Mouse (Mus musculus): ENCODE measurements at regions not wholly inside any gene's neighbourhood (a gene's known extent, or its start where the extent isn't known, plus 50 kb on each side); places are given as distances from the start of the nearest gene placed in this dataset.

GRCm38 (mm10) chr5:90071806-90072205 is 152.0 kb downstream of the Cox18 start:
- DNase-seq (ENCODE audit: low read depth, low spot score) = no peak
- TF ChIP-seq GABPA (IDR thresholded peaks at IDR 0.05; ENCODE audit: low read depth, low read length) = no peak
- TF ChIP-seq MAFK (IDR thresholded peaks at IDR 0.05; ENCODE audit: borderline replicate concordance, low read depth, low read length) = no peak
- TF ChIP-seq POLR2AphosphoS2 (IDR thresholded peaks at IDR 0.05; ENCODE audit: low read length) = no peak
- TF ChIP-seq CHD2 (IDR thresholded peaks at IDR 0.05; ENCODE audit: low read length) = no peak
- no peak for TF ChIP-seq ZC3H11A (IDR thresholded peaks at IDR 0.05; ENCODE audit: low read depth, low read length)
- TF ChIP-seq TCF12 (IDR thresholded peaks at IDR 0.05; ENCODE audit: low read depth, low read length) = no peak
- no peak for TF ChIP-seq E2F4 (IDR thresholded peaks at IDR 0.05; ENCODE audit: borderline replicate concordance, low read depth, low read length)
- TF ChIP-seq GATA1 (IDR thresholded peaks at IDR 0.05; ENCODE audit: low read depth, low read length) = no peak
- TF ChIP-seq KAT2A (conservative IDR thresholded peaks at IDR 0.05; ENCODE audit: low read depth, low read length) = no peak
- Histone ChIP-seq H3K27ac (ENCODE audit: control insufficient read depth, low read depth, low read length) (no peak overlapping the region), H3K79me2 (ENCODE audit: control insufficient read depth, insufficient read depth, low read length, poor library complexity) (no peaks in the 10 kb centered on the region), H3K4me3 (ENCODE audit: control insufficient read depth in 1 of 2, insufficient read depth in 1 of 2, low read depth in 2 of 2, low read length in 2 of 2) (no peak overlapping the region), H3K36me3 (ENCODE audit: control insufficient read depth in 1 of 2, insufficient read depth in 2 of 2, low read length in 2 of 2) (no peaks in the 10 kb centered on the region), H3K4me1 (ENCODE audit: control insufficient read depth in 1 of 2, insufficient read depth in 2 of 2, low read length in 2 of 2) (no peaks in the 10 kb centered on the region), H3K9ac (ENCODE audit: control insufficient read depth, low read depth, low read length, poor library complexity, severe bottlenecking) (no peak overlapping the region), H3K27me3 (ENCODE audit: control insufficient read depth in 1 of 2, insufficient read depth in 2 of 2, low read length in 2 of 2) (no peaks in the 10 kb centered on the region), H3K9me3 (replicated peaks; ENCODE audit: insufficient read depth, low read length) (no peaks in the 10 kb centered on the region)

DNA sequence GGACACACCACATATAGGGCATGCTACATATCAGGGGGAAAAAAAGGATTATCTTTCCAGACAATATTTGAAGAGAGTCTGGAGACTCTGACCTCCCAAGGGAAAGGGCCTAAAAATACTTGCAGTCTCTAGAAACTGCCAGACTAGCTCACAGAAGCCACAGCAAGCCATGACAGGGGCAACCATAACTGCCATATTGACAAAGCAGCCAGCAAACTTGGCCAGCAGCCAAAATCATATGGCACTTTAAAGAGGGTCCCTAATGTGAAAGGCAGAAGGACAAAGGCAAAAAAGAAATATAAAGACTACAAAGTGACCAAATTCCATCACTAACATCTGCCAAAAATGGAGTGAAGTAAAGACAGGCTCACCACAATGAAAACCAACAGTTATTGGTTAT is 155.2 kb downstream of the Cox18 start:
- no peaks in the 10 kb centered on the region for H3K9me3 ChIP-seq (replicated peaks; ENCODE audit: insufficient read depth, low read length)
- H3K27ac ChIP-seq (ENCODE audit: control insufficient read depth, low read depth, low read length) = no peak overlapping the region
- no peaks in the 10 kb centered on the region for H3K4me1 ChIP-seq (ENCODE audit: control insufficient read depth in 1 of 2, insufficient read depth in 2 of 2, low read length in 2 of 2)
- TF ChIP-seq CHD2 (IDR thresholded peaks at IDR 0.05; ENCODE audit: low read length) (no peak), MEF2A (IDR thresholded peaks at IDR 0.05; ENCODE audit: extremely low read depth, insufficient replicate concordance, low read depth, low read length, poor library complexity, severe bottlenecking) (no peak)
- no peak for DNase-seq (ENCODE audit: low read depth, low spot score)
- no peak overlapping the region for H3K4me3 ChIP-seq (ENCODE audit: control insufficient read depth in 1 of 2, insufficient read depth in 1 of 2, low read depth in 2 of 2, low read length in 2 of 2)
- no peaks in the 10 kb centered on the region for H3K27me3 ChIP-seq (ENCODE audit: control insufficient read depth in 1 of 2, insufficient read depth in 2 of 2, low read length in 2 of 2)
- no peaks in the 10 kb centered on the region for H3K36me3 ChIP-seq (ENCODE audit: control insufficient read depth in 1 of 2, insufficient read depth in 2 of 2, low read length in 2 of 2)
- no peak overlapping the region for H3K9ac ChIP-seq (ENCODE audit: control insufficient read depth, low read depth, low read length, poor library complexity, severe bottlenecking)
- no peaks in the 10 kb centered on the region for H3K79me2 ChIP-seq (ENCODE audit: control insufficient read depth, insufficient read depth, low read length, poor library complexity)

DNA sequence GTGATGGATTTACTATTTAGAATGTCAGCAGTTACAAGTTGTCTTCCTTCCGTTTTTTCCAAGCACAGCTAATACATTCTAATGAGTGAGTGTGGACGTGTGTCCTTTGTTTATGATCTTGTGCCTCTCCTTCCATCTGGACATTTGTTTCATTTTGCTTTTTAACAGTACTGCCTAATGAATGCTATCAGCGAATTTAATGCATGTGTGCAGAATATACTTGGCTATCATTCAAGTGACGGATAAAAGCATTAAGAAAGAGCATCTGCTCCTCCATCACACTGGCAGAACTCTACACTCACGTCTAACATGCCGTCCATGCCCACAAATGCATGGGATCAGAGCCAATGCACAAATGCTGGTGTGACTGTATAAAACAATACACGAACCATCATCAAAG is 156.0 kb downstream of the Cox18 start:
- H3K27ac ChIP-seq (ENCODE audit: control insufficient read depth, low read depth, low read length) = no peak overlapping the region
- no peak for DNase-seq (ENCODE audit: low read depth, low spot score)
- no peaks in the 10 kb centered on the region for H3K27me3 ChIP-seq (ENCODE audit: control insufficient read depth in 1 of 2, insufficient read depth in 2 of 2, low read length in 2 of 2)
- TF ChIP-seq TCF12 (IDR thresholded peaks at IDR 0.05; ENCODE audit: low read depth, low read length) (no peak), TBP (IDR thresholded peaks at IDR 0.05; ENCODE audit: low read depth, low read length) (no peak), ZMIZ1 (IDR thresholded peaks at IDR 0.05; ENCODE audit: low read depth, low read length) (no peak), BHLHE40 (IDR thresholded peaks at IDR 0.05; ENCODE audit: borderline replicate concordance, low read depth, low read length) (no peak), E2F4 (IDR thresholded peaks at IDR 0.05; ENCODE audit: borderline replicate concordance, low read depth, low read length) (no peak), MAFK (IDR thresholded peaks at IDR 0.05; ENCODE audit: borderline replicate concordance, low read depth, low read length) (no peak), MAX (IDR thresholded peaks at IDR 0.05; ENCODE audit: low read length) (no peak), POLR2AphosphoS2 (IDR thresholded peaks at IDR 0.05; ENCODE audit: low read length) (no peak), POLR2A (IDR thresholded peaks at IDR 0.05; ENCODE audit: control insufficient read depth in 1 of 2, insufficient read depth in 1 of 2, low read depth in 1 of 2, low read length in 2 of 2, poor library complexity in 1 of 2) (no peak), HCFC1 (IDR thresholded peaks at IDR 0.05; ENCODE audit: low read depth, low read length) (no peak), GATA1 (IDR thresholded peaks at IDR 0.05; ENCODE audit: low read depth, low read length) (no peak), ZC3H11A (IDR thresholded peaks at IDR 0.05; ENCODE audit: low read depth, low read length) (no peak), RAD21 (IDR thresholded peaks at IDR 0.05; ENCODE audit: low read depth, low read length) (no peak), MAZ (IDR thresholded peaks at IDR 0.05; ENCODE audit: low read depth, low read length) (no peak), POLR2AphosphoS5 (IDR thresholded peaks at IDR 0.05; ENCODE audit: borderline replicate concordance, low read depth, low read length) (no peak), ZKSCAN1 (IDR thresholded peaks at IDR 0.05; ENCODE audit: low read depth, low read length) (no peak)
- no peaks in the 10 kb centered on the region for H3K36me3 ChIP-seq (ENCODE audit: control insufficient read depth in 1 of 2, insufficient read depth in 2 of 2, low read length in 2 of 2)
- H3K9ac ChIP-seq (ENCODE audit: control insufficient read depth, low read depth, low read length, poor library complexity, severe bottlenecking) = no peak overlapping the region
- H3K79me2 ChIP-seq (ENCODE audit: control insufficient read depth, insufficient read depth, low read length, poor library complexity) = no peaks in the 10 kb centered on the region
- H3K4me1 ChIP-seq (ENCODE audit: control insufficient read depth in 1 of 2, insufficient read depth in 2 of 2, low read length in 2 of 2) = no peaks in the 10 kb centered on the region
- H3K4me3 ChIP-seq (ENCODE audit: control insufficient read depth in 1 of 2, insufficient read depth in 1 of 2, low read depth in 2 of 2, low read length in 2 of 2) = no peak overlapping the region
- H3K9me3 ChIP-seq (replicated peaks; ENCODE audit: insufficient read depth, low read length) = no peaks in the 10 kb centered on the region

All from MEL (cell line).